Mouse (Mus musculus) retina, postnatal 1 day (tissue): ENCODE measurements around the gene Irs2.

Experiments used
- DNase-seq: peaks from one replicate; pipeline ENCODE4 v3.0.0-alpha.2; 2012

Gene Irs2

GRCm38 (mm10) chr8:10980876-10981275, 27.4 kb downstream of the Irs2 start:
- DNase-seq = no peak

GRCm38 (mm10) chr8:10979916-10980315, 28.3 kb downstream of the Irs2 start:
- no peak for DNase-seq

GRCm38 (mm10) chr8:10979196-10979794, 29.0 kb downstream of the Irs2 start:
- DNase-seq = peak; percentile 84

GRCm38 (mm10) chr8:10978377-10978776, 29.9 kb downstream of the Irs2 start:
- DNase-seq = peak; percentile 60

GRCm38 (mm10) chr8:10977742-10978376, 30.4 kb downstream of the Irs2 start:
- no peak for DNase-seq

GRCm38 (mm10) chr8:10974659-10975058, 33.6 kb downstream of the Irs2 start:
- DNase-seq = peak; percentile 62

- DNase-seq = no peak
Observed at GRCm38 (mm10) chr8:10974126-10974525, 34.1 kb downstream of the Irs2 start.

GRCm38 (mm10) chr8:10972851-10973452, 35.3 kb downstream of the Irs2 start:
- DNase-seq = peak; percentile 55

- DNase-seq = no peak
Observed at GRCm38 (mm10) chr8:10971984-10972383, 36.3 kb downstream of the Irs2 start.

GRCm38 (mm10) chr8:10971509-10971908, 36.7 kb downstream of the Irs2 start:
- no peak for DNase-seq

GRCm38 (mm10) chr8:10970496-10971456, 37.5 kb downstream of the Irs2 start:
- no peak for DNase-seq

GRCm38 (mm10) chr8:10968687-10969086, 39.6 kb downstream of the Irs2 start:
- no peak for DNase-seq

GRCm38 (mm10) chr8:10965401-10966117, 42.7 kb downstream of the Irs2 start:
- peak; percentile 61 for DNase-seq

GRCm38 (mm10) chr8:10964511-10965099, 43.7 kb downstream of the Irs2 start:
- no peak for DNase-seq

GRCm38 (mm10) chr8:10961989-10962388, 46.3 kb downstream of the Irs2 start:
- no peak for DNase-seq

GRCm38 (mm10) chr8:10960277-10960819, 47.9 kb downstream of the Irs2 start:
- DNase-seq = peak; percentile 71

- no peak for DNase-seq
Observed at GRCm38 (mm10) chr8:10957292-10957955, 50.8 kb downstream of the Irs2 start.

- peak; percentile 82 for DNase-seq
Observed at GRCm38 (mm10) chr8:10953346-10954053, 54.8 kb downstream of the Irs2 start.

- DNase-seq = no peak
Observed at GRCm38 (mm10) chr8:10952706-10953105, 55.6 kb downstream of the Irs2 start.

GRCm38 (mm10) chr8:10952235-10952634, 56.0 kb downstream of the Irs2 start:
- DNase-seq = no peak

GRCm38 (mm10) chr8:10951567-10951966, 56.7 kb downstream of the Irs2 start:
- DNase-seq = no peak
